Mouse (Mus musculus) adipocyte (in vitro differentiated cells): ENCODE results near the gene Gfi1b.

Experiments used
- DNase-seq: peaks from one replicate; pipeline ENCODE4 v3.0.0-alpha.2; 2016; ENCODE audit warnings: low spot score

Gene Gfi1b

GRCm38 (mm10) chr2:28621664-28622171, at the start of gene Gfi1b:
TSS of gene Gfi1b (minus strand) at chr2:28621982.
- DNase-seq = peak; percentile 46

GRCm38 (mm10) chr2:28671438-28671837, 49.7 kb upstream of the Gfi1b start:
- DNase-seq = no peak

DNA sequence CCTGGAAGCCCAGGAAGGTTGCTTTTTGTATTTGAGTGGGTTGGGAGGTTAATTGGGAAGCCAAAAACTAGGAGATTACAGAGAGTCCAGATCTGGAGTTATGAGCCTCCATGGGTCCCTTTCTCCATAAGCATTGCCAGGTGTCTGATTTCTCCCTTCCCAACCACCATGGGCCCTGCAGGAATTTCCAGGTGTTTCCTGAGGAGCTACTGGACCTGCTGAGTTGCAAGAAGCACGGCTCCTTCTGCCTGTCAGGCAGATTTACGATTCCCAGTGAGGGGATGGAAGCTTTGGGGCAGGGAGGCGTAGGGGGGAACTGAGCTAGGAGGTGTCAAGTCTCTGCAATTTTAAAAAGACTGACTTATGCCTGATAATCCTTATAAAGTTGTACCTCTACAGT, 44.0 kb upstream of the Gfi1b start:
- no peak for DNase-seq

DNA sequence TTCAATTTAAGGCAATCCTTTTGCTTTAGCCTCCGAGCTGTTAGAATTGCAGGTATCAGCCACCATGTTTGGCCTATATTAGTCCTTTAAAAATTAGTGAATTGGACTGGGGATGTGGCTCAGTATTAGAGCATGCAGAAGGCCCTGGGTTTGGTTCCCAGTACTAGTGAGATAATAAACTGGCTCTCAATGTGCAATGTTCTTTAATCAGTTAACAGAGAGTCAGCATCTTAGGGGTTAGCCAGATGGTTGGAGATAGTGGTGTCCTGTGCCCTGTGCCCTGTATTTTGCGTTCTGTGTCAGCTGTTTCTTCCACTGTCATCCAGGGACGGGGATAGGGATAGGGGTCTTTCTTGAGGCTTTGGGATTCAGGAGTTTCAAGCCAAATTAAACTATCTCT, 41.1 kb upstream of the Gfi1b start:
- no peak for DNase-seq

GRCm38 (mm10) chr2:28656216-28656615, 34.4 kb upstream of the Gfi1b start:
- DNase-seq = no peak

- DNase-seq = no peak
Measured at GRCm38 (mm10) chr2:28654295-28654694, 32.5 kb upstream of the Gfi1b start.

DNA sequence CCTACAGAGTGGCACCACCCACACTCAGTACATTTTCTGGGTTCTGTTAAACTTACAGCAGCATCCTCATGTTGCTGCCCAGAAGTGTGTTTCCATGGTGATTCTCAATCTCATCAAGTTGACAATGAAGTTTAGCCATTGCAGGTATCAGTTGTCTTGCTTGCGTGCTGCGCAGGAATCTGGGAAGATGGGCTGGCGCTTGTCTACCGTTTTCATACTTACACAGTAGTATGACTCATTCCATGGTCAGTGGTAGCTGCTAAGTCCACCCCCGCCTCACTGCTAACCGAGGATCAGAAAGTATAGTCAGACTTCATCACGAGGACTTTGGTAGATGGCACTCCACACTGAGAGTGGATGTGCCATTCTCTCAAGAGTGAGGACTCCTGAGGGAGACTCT, 31.6 kb upstream of the Gfi1b start:
- DNase-seq = no peak

- DNase-seq = peak; percentile 76
Measured at GRCm38 (mm10) chr2:28650526-28650925, 28.7 kb upstream of the Gfi1b start.

- no peak for DNase-seq
Measured at GRCm38 (mm10) chr2:28643081-28643480, 21.3 kb upstream of the Gfi1b start.

GRCm38 (mm10) chr2:28641435-28641941, 19.7 kb upstream of the Gfi1b start:
- DNase-seq = no peak

DNA sequence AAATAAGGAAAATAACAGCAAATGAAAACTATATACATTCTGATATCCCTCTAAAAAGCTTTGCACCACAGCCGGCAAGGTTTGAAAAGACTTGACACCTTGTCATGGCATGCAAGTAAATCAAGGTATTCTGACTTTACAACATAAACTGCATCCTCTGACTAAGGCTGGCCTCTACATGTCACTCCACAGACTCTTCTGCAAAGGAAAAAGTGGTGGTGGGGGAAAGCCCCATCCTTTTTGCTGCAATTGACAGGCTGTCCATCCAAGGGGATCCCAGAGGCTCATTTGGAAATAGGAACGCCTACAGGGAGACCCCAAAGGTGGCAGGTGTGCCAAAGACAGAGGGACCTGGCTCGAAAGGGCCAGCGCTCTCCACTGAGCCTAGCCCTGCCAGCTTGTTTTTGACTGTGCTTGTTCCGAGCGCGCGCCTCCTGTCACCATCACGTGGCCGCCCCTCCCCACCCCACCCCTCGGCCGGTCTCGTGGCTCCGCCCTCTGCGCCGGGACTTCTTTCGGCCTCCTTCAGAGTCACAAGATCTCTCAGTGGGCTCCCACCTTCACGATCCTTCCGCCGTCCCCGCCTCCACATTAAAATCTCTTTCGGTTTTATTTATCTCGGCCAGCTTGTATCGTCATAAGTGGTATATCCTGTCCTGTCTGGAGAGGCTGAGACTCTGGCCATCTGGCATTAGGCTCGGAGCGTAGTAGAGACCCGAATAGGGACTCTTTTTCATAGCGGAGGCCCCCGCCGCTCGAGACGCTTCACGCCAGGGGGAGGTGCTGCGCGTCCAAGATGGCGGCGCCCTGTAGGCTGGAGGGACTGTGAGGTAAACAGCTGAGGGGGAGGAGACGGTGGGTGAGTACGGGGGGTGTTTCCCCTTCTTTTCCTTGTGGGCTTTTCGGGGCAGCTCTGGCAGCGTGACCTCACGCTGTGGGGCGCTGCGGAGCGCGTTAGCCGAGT, 19.0 kb upstream of the Gfi1b start, which contains the start of gene Tsc1:
Gene Tsc1 (plus strand): TSS at position 768 of the 964 bp plus-strand sequence.
- DNase-seq = peak; percentile 95

DNA sequence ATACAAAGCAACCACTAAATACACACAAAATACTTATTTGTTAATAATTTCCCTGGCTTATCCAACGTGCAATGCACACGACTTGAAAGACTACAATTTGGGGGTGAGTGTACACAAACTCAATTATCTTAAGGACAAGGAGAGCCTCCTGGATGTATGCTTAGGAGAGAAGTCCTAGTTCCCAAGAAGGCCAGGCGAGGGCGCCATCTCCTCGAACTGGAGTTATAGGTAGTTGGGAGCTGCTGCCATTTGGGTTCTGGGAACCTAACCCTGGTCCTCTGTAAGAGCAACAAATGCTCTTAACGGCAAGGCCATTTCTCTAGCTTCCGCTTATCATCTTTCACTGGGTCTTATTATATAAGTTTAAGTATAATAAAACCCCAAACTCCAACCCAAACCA, 18.0 kb upstream of the Gfi1b start:
- peak; percentile 27 for DNase-seq

- DNase-seq = no peak
Measured at GRCm38 (mm10) chr2:28638886-28639285, 17.1 kb upstream of the Gfi1b start.

- DNase-seq = no peak
Measured at GRCm38 (mm10) chr2:28638352-28638751, 16.6 kb upstream of the Gfi1b start.

DNA sequence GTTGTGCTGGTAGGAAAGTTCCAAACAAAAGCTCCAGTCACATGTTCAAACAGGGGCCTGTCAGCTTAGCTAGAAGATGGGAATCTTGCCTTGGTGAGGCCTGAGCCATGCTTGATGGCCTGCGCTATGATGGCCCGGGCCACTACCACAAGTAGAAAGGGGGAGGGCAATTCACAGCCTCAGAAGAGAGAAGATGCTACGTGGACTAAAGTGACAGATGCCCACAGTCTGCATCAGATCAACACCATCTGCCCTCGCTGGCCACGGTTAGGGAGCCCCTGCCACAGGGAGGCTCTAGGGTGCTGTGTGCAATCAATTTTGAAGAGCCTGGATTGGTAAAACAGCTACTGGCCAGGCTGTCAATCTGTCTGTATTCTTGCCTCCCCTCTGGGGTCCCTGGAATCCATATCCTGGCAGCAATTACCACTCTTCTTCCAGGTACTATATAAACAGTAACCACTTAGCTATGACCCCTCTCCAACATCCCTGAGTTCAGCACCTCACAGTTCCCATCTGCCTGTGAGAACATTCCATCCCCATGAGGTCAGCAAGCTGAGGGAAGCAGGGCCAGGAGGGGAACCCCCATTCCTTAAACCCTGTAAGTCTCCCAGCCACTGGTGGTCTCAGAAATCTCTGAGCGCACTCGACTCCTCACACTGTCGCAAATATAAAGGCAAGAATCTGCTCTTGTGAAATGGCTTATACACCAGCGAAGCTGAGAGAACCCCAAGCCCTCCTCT, 15.5 kb upstream of the Gfi1b start:
- no peak for DNase-seq

GRCm38 (mm10) chr2:28635199-28635598, 13.4 kb upstream of the Gfi1b start:
- no peak for DNase-seq

DNA sequence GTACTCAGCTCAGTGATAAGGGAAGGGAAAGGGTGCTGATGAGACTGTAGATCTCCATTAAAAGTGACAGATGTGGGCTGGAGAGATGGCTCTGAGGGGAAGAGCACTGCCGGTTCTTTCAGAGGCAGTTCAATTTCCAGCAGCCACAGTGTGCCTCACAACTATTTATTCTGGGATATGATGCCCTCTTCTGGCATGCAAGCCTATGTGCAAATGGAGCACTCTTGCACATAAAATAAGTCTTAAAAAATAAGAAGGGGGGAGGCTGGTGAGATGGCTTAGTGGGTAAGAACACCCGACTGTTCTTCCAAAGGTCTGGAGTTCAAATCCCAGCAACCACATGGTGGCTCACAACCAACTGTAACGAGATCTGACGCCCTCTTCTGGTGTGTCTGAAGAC, 11.4 kb upstream of the Gfi1b start:
- no peak for DNase-seq

DNA sequence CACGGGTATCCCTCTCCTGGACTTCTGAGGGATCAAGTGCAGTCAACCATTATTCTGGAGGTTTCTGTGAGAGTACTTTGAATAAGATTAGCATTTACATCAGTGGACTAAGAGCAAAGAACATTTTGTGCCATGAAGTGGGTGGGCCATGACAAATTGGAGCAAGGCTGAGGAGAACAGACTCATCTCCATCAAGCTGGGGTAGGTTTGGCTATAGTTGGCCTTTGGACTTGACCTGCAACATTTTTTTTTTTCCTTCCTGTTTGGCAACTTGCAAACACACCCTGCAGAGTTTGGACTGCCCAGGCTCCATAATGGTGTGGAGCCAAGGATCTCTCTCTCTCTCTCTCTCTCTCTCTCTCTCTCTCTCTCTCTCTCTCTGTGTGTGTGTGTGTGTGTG, 10.8 kb upstream of the Gfi1b start:
- DNase-seq = no peak

- no peak for DNase-seq
Measured at GRCm38 (mm10) chr2:28629911-28630381, 8.2 kb upstream of the Gfi1b start.

- no peak for DNase-seq
Measured at GRCm38 (mm10) chr2:28628053-28628452, 6.3 kb upstream of the Gfi1b start.

DNA sequence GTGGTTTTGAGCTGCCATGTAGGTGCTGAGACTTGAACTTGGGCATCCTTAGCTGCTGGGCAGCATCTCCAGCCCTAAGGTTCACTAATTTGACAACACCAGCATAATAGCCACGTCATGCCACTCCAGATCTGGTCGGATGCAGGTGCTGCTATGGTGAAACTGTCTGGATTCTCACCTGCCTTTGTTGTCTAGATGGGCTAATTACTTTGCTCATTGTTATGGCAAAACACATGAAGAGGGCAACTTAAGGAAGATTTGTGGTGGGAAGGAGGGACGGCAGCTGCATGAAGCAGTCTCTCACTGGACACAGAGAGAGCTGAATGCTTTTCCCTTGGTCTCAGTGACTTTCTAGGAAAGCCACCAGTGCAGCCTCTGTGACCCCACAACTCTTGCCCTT, 4.3 kb upstream of the Gfi1b start:
- DNase-seq = no peak

DNA sequence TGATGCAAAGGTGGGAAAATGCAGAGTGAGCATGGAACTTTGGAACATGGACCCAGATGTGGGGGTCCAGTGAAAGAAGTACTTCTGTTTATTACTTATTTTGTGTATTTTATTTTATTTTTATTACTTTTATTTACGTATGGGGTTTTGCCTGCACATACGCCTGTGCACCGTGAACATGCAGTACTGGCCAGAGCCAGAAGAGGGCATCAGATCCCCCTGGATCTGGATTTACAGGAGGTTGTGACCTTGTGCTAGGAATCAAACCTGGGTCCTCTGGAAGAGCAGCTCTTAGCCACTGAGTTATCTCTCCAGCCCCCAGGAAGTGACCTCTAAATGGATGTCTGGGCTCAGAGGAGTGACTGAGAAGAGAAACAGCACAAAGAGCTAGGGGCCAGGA, 3.1 kb upstream of the Gfi1b start:
- DNase-seq = no peak
